ENCODE assay signal across 8 mouse cellular contexts in the genomic region with DNA sequence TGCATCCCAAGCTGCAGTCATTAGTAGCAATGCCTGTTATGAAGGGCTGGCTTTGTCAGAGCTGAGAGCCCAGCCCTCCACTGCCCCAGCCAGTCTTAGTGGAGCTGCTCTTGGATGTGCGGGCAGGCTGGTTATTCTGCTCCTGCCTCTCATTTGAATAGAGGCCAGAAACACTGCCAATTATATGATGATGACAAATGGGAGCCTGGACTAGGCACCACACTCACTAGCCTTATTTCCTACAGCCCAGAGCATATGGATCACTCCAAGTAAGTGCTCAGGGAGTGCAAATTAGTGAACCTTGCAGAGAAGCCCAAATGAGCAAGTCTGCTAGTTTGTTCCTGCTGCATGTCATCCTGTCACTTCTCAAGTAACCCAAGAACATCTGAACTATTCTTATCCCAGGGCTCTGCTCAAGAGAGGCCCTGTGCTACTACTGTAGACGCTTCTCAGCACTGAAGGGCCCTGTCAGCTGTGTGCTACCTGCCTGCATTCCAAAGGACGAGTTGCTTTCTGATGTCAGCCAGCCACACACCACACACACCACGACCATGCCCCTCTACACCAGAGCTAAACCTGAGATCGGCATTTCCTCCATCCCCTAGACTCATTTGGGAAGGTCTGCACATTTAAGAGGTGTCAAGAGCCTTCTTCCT.
A peak's percentile ranks its signal among the peaks of the same experiment; 100 is the strongest.
DNase-seq lines count a peak whose midpoint lies in the region; ATAC-seq and TF ChIP-seq lines count a peak whose summit lies in the region.
"Had no signal": no experiment of that assay in that cellular context is flagged by ENCODE, and none has a peak within 500 bp of the region (broad histone marks: within the 10 kb centered on the region; RNA-seq: fewer than 3 reads in every experiment).

No protein-coding gene starts in this region.

- peak in 1 of 2 experiments; percentile 24 for DNase-seq in left cerebral cortex, adult 2 months (ENCODE audit: extremely low spot score in 1 of 2, low spot score in 2 of 2)
- DNase-seq in left cerebral cortex, postnatal 36 days (ENCODE audit: low spot score in 2 of 2), result no peak
- peak; percentile 56 to 60 for DNase-seq in cerebellum, postnatal 14 days
- no peak for DNase-seq in liver
- DNase-seq in lung, adult 18-20 months, result no peak

- peaks cover 11% of the 10 kb centered on the region for H3K4me1 ChIP-seq in hindbrain, embryonic 12.5 days
- peaks cover 8% of the 10 kb centered on the region; the same call in 1 of the 2 replicates for H3K4me1 ChIP-seq in neural tube, embryonic 15.5 days
- H3K4me1 ChIP-seq: limb, embryonic 12.5 days had no signal

- H3K27ac ChIP-seq in left cerebral cortex, adult 2 months, result peak overlapping the region; percentile 32; the same call in 1 of the 2 replicates
- H3K27ac ChIP-seq in hindbrain, embryonic 12.5 days, result peak overlapping the region; percentile 66
- peak overlapping the region; percentile 45; the same call in 1 of the 2 replicates for H3K27ac ChIP-seq in neural tube, embryonic 15.5 days (replicated peaks)
- H3K27ac ChIP-seq: limb, embryonic 12.5 days had no signal

- H3K36me3 ChIP-seq in hindbrain, embryonic 12.5 days, result no peaks in the 10 kb centered on the region
- no peaks in the 10 kb centered on the region for H3K36me3 ChIP-seq in neural tube, embryonic 15.5 days
- H3K36me3 ChIP-seq: limb, embryonic 12.5 days had no signal

- H3K4me2 ChIP-seq in hindbrain, embryonic 12.5 days (replicated peaks), result no peak overlapping the region
- H3K4me2 ChIP-seq in neural tube, embryonic 15.5 days, result no peak overlapping the region
- H3K4me2 ChIP-seq: limb, embryonic 12.5 days had no signal

- no peak for TF ChIP-seq CTCF in left cerebral cortex, adult 2 months (IDR thresholded peaks at IDR 0.05)

- H3K27me3 ChIP-seq in hindbrain, embryonic 12.5 days, result no peaks in the 10 kb centered on the region
- H3K27me3 ChIP-seq in neural tube, embryonic 15.5 days (replicated peaks), result no peaks in the 10 kb centered on the region

- 43% methylated on average over 5 of the region's 5 CpGs for WGBS in hindbrain, embryonic 12.5 days
- 60% methylated on average over 5 of the region's 5 CpGs for WGBS in neural tube, embryonic 15.5 days

- H3K9ac ChIP-seq in hindbrain, embryonic 12.5 days, result no peak overlapping the region
- no peak overlapping the region for H3K9ac ChIP-seq in neural tube, embryonic 15.5 days (replicated peaks)
- H3K9ac ChIP-seq: limb, embryonic 12.5 days had no signal

- ATAC-seq in hindbrain, embryonic 12.5 days (ENCODE audit: low FRiP score), result peak; percentile 80
- 0 out of 2 replicates have a peak, but pooled peaks have one; percentile 61 for ATAC-seq in neural tube, embryonic 15.5 days (ENCODE audit: low FRiP score)

- no peaks in the 10 kb centered on the region for H3K9me3 ChIP-seq in hindbrain, embryonic 12.5 days (replicated peaks)
- no peaks in the 10 kb centered on the region for H3K9me3 ChIP-seq in neural tube, embryonic 15.5 days (replicated peaks)
- H3K9me3 ChIP-seq: limb, embryonic 12.5 days had no signal

- H3K4me3 ChIP-seq in left cerebral cortex, adult 2 months, result no peak overlapping the region
- no peak overlapping the region for H3K4me3 ChIP-seq in hindbrain, embryonic 12.5 days
- no peak overlapping the region for H3K4me3 ChIP-seq in neural tube, embryonic 15.5 days (replicated peaks)
- H3K4me3 ChIP-seq: limb, embryonic 12.5 days had no signal

- intact Hi-C loops in left cerebral cortex, adult 2 months (cut with DNase I), result no loop called here
- intact Hi-C loops in left cerebral cortex, postnatal 36 days (cut with DNase I), result no loop called here

Comparison
In these comparisons a context has a peak if more than half of its experiments do, and no peak if none do; other contexts are left out.
1. DNase-seq: peak in cerebellum, postnatal 14 days (2 of 2); none in left cerebral cortex, postnatal 36 days (0 of 2), liver (single experiment) and lung, adult 18-20 months (0 of 2).
2. Peak in every context shown above with its lines, with median percentiles within 50 percentile points of each other: H3K27ac ChIP-seq.